Mouse (Mus musculus): ENCODE measurements at regions not wholly inside any gene's neighbourhood (a gene's known extent, or its start where the extent isn't known, plus 50 kb on each side); places are given as distances from the start of the nearest gene placed in this dataset.
A peak's percentile ranks its signal among the peaks of the same experiment; 100 is the strongest.

DNA sequence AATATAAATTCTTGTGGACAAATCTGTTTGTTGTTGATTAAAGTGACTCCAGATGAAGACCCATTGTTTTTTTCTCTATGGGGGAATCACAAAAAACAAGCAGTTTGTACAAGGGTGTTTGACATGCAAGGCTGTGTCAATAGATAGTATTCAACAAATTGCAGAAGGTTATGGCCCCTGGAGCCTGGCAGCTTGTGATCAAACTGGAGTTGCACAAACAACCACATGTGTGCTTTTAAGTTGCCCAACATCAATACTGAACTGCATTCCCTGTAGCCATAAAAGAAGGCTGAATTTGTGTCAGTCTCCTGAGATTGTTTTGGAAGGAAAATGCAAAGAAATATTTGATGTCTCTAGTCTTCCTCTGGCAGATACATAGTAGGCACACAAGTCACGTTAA, 113.4 kb downstream of the Kcne4 start:
- TF ChIP-seq CTCF (IDR thresholded peaks at IDR 0.05; ENCODE audit: borderline replicate concordance, insufficient read depth, low read length), result no peak
- TF ChIP-seq POLR2A (IDR thresholded peaks at IDR 0.05; ENCODE audit: low read depth, low read length), result no peak
- Histone ChIP-seq H3K4me3 (ENCODE audit: insufficient read depth, low read length) (no peak overlapping the region), H3K4me1 (ENCODE audit: control insufficient read depth, insufficient read depth, low read length) (no peaks in the 10 kb centered on the region), H3K27ac (ENCODE audit: insufficient read depth, low read length) (no peak overlapping the region)

DNA sequence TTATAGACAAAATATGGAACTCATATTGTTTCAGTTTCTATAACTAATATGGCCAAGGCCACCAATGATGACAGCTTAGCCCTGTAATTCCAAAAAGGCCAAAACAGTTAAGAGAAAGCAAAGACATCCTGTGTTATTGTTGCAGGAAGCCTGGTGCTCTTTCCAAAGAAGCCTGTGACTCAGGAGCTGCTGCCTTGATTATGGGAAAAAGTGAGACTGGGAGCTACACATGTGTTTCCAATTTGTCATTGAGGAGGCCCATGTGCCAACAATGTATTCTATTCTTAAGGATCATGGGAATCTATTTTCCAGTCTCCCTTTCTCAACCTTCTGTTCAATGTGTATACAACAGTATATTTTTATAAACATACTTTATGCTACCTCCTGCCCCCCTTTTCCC, 123.3 kb downstream of the Kcne4 start:
- Histone ChIP-seq H3K27ac (ENCODE audit: insufficient read depth, low read length) (0 out of 2 replicates have a peak overlapping the region, but pooled peaks have one; percentile 74), H3K4me3 (ENCODE audit: insufficient read depth, low read length) (no peak overlapping the region), H3K4me1 (ENCODE audit: control insufficient read depth, insufficient read depth, low read length) (peaks cover 5% of the 10 kb centered on the region)
- TF ChIP-seq POLR2A (IDR thresholded peaks at IDR 0.05; ENCODE audit: low read depth, low read length) (no peak), CTCF (IDR thresholded peaks at IDR 0.05; ENCODE audit: borderline replicate concordance, insufficient read depth, low read length) (no peak)

DNA sequence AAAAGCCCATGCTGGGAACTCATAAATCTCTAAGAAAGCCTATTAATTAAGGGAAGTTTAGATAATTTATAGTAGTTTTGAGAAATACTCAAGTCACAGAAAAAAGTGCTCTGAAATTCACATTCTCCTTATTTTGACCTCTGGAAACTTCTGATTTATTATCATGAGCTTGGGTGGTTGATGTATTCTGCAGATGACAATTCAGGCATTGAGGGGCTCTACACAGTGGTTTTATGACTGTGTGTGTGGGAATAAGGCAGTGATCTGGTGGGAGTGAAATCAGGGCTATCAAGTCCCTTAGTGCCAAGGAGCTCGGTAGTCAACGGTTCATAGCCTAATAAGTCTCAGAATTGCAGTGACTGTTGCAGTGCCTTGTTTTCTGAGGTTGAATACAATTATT, 129.0 kb downstream of the Kcne4 start:
- TF ChIP-seq CTCF (IDR thresholded peaks at IDR 0.05; ENCODE audit: borderline replicate concordance, insufficient read depth, low read length) (no peak), POLR2A (IDR thresholded peaks at IDR 0.05; ENCODE audit: low read depth, low read length) (no peak)
- Histone ChIP-seq H3K4me1 (ENCODE audit: control insufficient read depth, insufficient read depth, low read length) (no peaks in the 10 kb centered on the region), H3K4me3 (ENCODE audit: insufficient read depth, low read length) (no peak overlapping the region), H3K27ac (ENCODE audit: insufficient read depth, low read length) (no peak overlapping the region)

- no peak for TF ChIP-seq POLR2A (IDR thresholded peaks at IDR 0.05; ENCODE audit: low read depth, low read length)
- Histone ChIP-seq H3K4me3 (ENCODE audit: insufficient read depth, low read length) (no peak overlapping the region), H3K4me1 (ENCODE audit: control insufficient read depth, insufficient read depth, low read length) (no peaks in the 10 kb centered on the region), H3K27ac (ENCODE audit: insufficient read depth, low read length) (no peak overlapping the region)
These were observed 163.5 kb downstream of the Kcne4 start for GRCm38 (mm10) chr1:78980051-78980450.

Measured in embryonic fibroblast, embryonic 13.5 days (primary cell).